Mouse (Mus musculus) stomach, embryonic 14.5 days (tissue): ENCODE results near the gene Wdsub1. TPM values are rescaled to one million over a fixed set of nuclear protein-coding genes. Genes with fewer than 3 reads are reported as not detected.

Experiments used
- ATAC-seq: fragments of 200-750 bp; cut with Nextera tagmentation; 2 replicates; pipeline ENCODE4 v1.8.0; 2017; ENCODE audit warnings: low read depth, moderate TSS enrichment; ENCODE audit not compliant: insufficient number of reproducible peaks, insufficient read depth, low FRiP score
- H3K27ac ChIP-seq: fragments of 300-500 bp; sonication (generic); 2 replicates; pipeline ENCODE4 v1.5.1; 2014; ENCODE audit warnings: mild to moderate bottlenecking, low read length, moderate library complexity, mixed read lengths
- H3K27me3 ChIP-seq: fragments of 300-500 bp; sonication (generic); 2 replicates; pipeline ENCODE4 v1.6.1; 2014; ENCODE audit warnings: low read length, control low read depth, mixed read lengths; ENCODE audit not compliant: control insufficient read depth, insufficient read depth
- H3K36me3 ChIP-seq: fragments of 300-500 bp; sonication (generic); 2 replicates; pipeline ENCODE4 v1.6.1; 2014; ENCODE audit warnings: mild to moderate bottlenecking, control low read depth, low read length, moderate library complexity, mixed read lengths; ENCODE audit not compliant: control insufficient read depth, insufficient read depth
- H3K4me1 ChIP-seq: fragments of 300-500 bp; sonication (generic); 2 replicates; pipeline ENCODE4 v1.6.1; 2014; ENCODE audit warnings: low read length, control low read depth, mixed read lengths; ENCODE audit not compliant: control insufficient read depth, insufficient read depth
- H3K4me2 ChIP-seq: fragments of 300-500 bp; sonication (generic); replicated peaks from 2 replicates; pipeline ENCODE4 v1.6.1; 2014; ENCODE audit warnings: low read depth, low read length, control low read depth
- H3K4me3 ChIP-seq: fragments of 300-500 bp; sonication (generic); 2 replicates; pipeline ENCODE4 v1.5.1; 2014; ENCODE audit warnings: low read depth, low read length, control low read depth
- H3K9ac ChIP-seq: fragments of 300-500 bp; sonication (generic); replicated peaks from 2 replicates; pipeline ENCODE4 v1.6.1; 2014; ENCODE audit warnings: low read depth, mild to moderate bottlenecking, control low read depth, low read length, moderate library complexity, mixed read lengths
- H3K9me3 ChIP-seq: fragments of 300-500 bp; sonication (generic); 2 replicates; pipeline ENCODE4 v1.6.1; 2016; ENCODE audit warnings: low read depth, low read length, control low read depth; ENCODE audit not compliant: control insufficient read depth
- WGBS: fragments of 180-500 bp; shearing (Covaris S2); extraction: QIAGEN DNeasy Blood & Tissue Kit; methylation state at CpG from one replicate; pipeline ENCODE4 v1.1.7; 2014; 5-methylcytosine and 5-hydroxymethylcytosine counted together
- polyA plus RNA-seq: library from polyadenylated mRNA; unstranded; fragments of >200 nt; fragmentation: Nextera tagmentation; extraction: Ambion mirVana; gene quantifications from 2 replicates; pipeline ENCODE4 v1.2.1, GENCODE M21; 2014

Wdsub1 gene
- 35.9 and 40.2 TPM in 2 replicates for polyA plus RNA-seq

DNA sequence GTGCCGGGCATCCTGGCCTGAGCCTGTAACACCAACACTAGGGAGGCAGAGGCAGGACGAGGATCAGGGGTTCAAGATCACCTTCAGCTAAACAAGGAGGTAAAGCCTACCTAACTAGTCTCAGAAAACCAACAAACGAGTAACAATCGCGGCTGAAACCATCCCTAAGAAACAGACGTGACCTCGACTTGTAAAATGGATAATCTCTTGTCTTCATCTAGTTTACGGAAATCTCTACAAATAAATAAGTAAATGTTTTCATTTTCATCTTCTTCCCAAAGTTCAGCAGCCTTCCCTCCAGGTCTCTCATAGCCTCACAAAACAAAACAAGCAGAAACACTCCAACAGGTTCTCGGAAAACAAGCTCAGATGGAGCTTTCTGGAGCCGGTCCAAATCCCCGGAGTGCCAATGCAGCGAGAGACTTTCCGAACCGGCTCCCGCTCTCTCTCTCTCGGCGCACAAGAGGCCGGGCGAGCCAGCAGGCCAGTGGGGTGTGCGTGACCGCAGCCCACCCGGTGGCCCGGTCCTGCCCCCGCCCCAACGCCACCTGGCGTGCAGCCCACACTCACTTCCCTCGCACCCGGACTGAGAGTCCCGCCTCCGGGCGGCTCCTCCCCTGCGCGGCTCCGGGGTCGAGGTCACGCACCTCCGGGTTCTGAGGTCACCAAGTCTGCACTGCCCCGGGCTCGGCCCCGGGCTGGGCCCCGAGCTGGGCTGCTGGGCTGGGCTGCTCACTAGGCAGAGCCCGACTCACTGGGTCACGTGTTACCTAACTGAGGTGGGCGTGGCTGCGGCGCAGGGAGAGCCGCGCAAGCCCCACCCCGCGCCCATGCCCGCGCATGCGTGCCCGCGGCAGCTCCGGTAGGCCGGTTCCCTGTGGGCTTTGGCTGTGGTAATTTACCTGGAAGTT, at the start of gene Wdsub1:
Gene Wdsub1 (minus strand): TSS at position 761 of the 911 bp plus-strand sequence.
- H3K4me1 ChIP-seq, result peaks cover 3% of the 10 kb centered on the region; the same call in 1 of the 2 replicates
- H3K27ac ChIP-seq, result peak within 1 kb of the TSS; percentile 48; the same call in 1 of the 2 replicates
- 4% methylated on average over 56 of the region's 57 CpGs for WGBS
- no peaks in the 10 kb centered on the region for H3K36me3 ChIP-seq
- peak within 1 kb of the TSS; percentile 54 for H3K4me2 ChIP-seq
- peak; percentile 99 for ATAC-seq
- no peaks in the 10 kb centered on the region for H3K9me3 ChIP-seq
- peak within 1 kb of the TSS; percentile 73 for H3K9ac ChIP-seq
- H3K4me3 ChIP-seq, result peak within 1 kb of the TSS; percentile 90
- H3K27me3 ChIP-seq, result no peaks in the 10 kb centered on the region

DNA sequence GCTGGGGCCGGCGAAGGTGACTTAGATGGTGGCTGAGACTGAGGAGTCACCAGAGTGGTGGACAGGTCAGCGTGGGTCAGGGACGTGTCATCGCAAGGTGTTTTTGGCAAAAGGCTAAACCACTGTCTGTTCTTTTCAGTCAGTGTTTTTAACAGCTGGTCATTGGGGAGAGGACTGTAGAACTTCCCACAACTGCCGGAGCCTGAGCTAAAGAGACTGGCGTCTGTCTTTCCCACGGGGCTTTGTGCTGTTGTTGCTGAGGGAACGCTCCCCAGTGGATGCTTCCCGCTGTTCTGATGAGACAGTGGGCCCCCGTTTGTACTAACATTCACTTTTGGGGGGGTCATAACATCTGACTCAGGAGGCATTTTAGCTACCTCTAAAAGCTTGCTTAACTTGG, 31.2 kb upstream of the Wdsub1 start:
- no peaks in the 10 kb centered on the region for H3K27me3 ChIP-seq
- no peak overlapping the region for H3K4me2 ChIP-seq
- no peaks in the 10 kb centered on the region for H3K4me1 ChIP-seq
- peaks cover 56% of the 10 kb centered on the region for H3K36me3 ChIP-seq
- H3K9me3 ChIP-seq, result no peaks in the 10 kb centered on the region
- H3K9ac ChIP-seq, result no peak overlapping the region
- no peak overlapping the region for H3K27ac ChIP-seq
- no peak overlapping the region for H3K4me3 ChIP-seq
- ATAC-seq, result no peak
- WGBS, result 92% methylated on average over 11 of the region's 11 CpGs

- no peak overlapping the region for H3K4me2 ChIP-seq
- no peak overlapping the region for H3K27ac ChIP-seq
- H3K9me3 ChIP-seq, result no peaks in the 10 kb centered on the region
- no peak for ATAC-seq
- H3K36me3 ChIP-seq, result peaks cover 35% of the 10 kb centered on the region
- no peaks in the 10 kb centered on the region for H3K4me1 ChIP-seq
- WGBS, result 90% methylated on average over 9 of the region's 9 CpGs
- no peak overlapping the region for H3K9ac ChIP-seq
- no peaks in the 10 kb centered on the region for H3K27me3 ChIP-seq
- H3K4me3 ChIP-seq, result no peak overlapping the region
Observed at GRCm38 (mm10) chr2:59908048-59908447, 25.7 kb upstream of the Wdsub1 start.

GRCm38 (mm10) chr2:59904007-59904406, 21.6 kb upstream of the Wdsub1 start:
- no peak for ATAC-seq
- Histone ChIP-seq H3K36me3 (peaks cover 32% of the 10 kb centered on the region), H3K4me3 (no peak overlapping the region), H3K9ac (no peak overlapping the region), H3K27me3 (no peaks in the 10 kb centered on the region), H3K9me3 (no peaks in the 10 kb centered on the region), H3K4me1 (no peaks in the 10 kb centered on the region), H3K27ac (no peak overlapping the region), H3K4me2 (no peak overlapping the region)
- 87% methylated on average over 7 of the region's 7 CpGs for WGBS

DNA sequence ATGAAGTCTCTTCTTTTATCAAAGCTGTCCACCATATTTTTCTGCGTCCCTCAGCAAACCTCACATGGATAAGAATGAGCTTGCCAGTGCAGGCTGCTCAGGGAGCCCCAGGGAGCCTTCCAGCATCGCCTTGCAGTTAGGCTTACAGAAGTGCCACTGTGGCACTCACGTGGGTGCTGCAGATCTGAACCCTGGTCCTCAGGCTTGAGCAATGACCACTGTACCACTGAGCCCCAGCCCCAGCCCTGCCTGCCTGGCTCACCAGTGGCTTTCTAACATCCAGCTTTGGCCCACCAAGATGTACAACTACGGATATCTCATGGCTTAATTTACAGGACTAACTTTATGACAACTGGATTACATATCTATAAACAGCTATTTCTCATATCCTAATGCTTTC, 16.3 kb upstream of the Wdsub1 start:
- Histone ChIP-seq H3K27ac (no peak overlapping the region), H3K9me3 (no peaks in the 10 kb centered on the region), H3K9ac (no peak overlapping the region), H3K4me1 (peaks cover 3% of the 10 kb centered on the region; the same call in 1 of the 2 replicates), H3K4me3 (no peak overlapping the region), H3K4me2 (no peak overlapping the region), H3K36me3 (peaks cover 27% of the 10 kb centered on the region), H3K27me3 (no peaks in the 10 kb centered on the region)
- WGBS, result 78% methylated on average over 4 of the region's 4 CpGs
- ATAC-seq, result no peak

GRCm38 (mm10) chr2:59898105-59898504, 15.7 kb upstream of the Wdsub1 start:
- WGBS, result 83% methylated on average over 6 of the region's 7 CpGs
- H3K4me1 ChIP-seq, result peaks cover 3% of the 10 kb centered on the region; the same call in 1 of the 2 replicates
- H3K4me2 ChIP-seq, result no peak overlapping the region
- H3K9me3 ChIP-seq, result no peaks in the 10 kb centered on the region
- H3K9ac ChIP-seq, result no peak overlapping the region
- no peak overlapping the region for H3K27ac ChIP-seq
- no peaks in the 10 kb centered on the region for H3K27me3 ChIP-seq
- ATAC-seq, result no peak
- no peak overlapping the region for H3K4me3 ChIP-seq
- peaks cover 23% of the 10 kb centered on the region for H3K36me3 ChIP-seq

GRCm38 (mm10) chr2:59896837-59897236, 14.4 kb upstream of the Wdsub1 start:
- WGBS, result 41% methylated on average over 8 of the region's 8 CpGs

DNA sequence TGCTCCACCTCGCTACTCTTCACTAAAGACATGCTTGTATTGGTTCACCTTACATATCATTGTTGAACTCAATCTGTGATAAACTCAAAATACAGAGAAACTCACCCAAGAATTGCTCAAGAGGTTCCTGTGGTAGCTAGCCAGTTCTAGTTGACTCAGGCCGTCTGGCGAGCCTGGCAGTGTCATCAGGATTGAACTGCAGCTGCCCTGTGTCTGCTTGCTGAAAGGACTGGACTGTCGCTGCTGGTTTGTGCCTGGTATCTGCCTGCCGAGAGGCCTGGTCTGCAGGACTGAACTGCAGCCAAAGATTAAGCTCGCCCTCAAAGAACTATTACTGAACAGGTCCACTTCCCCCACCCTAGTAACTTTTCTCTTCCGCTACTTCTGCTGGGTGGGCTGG, 14.0 kb upstream of the Wdsub1 start:
- H3K4me2 ChIP-seq, result no peak overlapping the region
- peak overlapping the region; percentile 52; the same call in 1 of the 2 replicates for H3K27ac ChIP-seq

More at GRCm38 (mm10) chr2:59896837-59897236, 14.4 kb upstream of the Wdsub1 start:
- no peaks in the 10 kb centered on the region for H3K27me3 ChIP-seq
- H3K4me1 ChIP-seq, result peaks cover 3% of the 10 kb centered on the region; the same call in 1 of the 2 replicates
- H3K9me3 ChIP-seq, result no peaks in the 10 kb centered on the region
- H3K27ac ChIP-seq, result peak overlapping the region; percentile 52; the same call in 1 of the 2 replicates
- no peak overlapping the region for H3K4me2 ChIP-seq
- H3K36me3 ChIP-seq, result peaks cover 21% of the 10 kb centered on the region
- no peak overlapping the region for H3K4me3 ChIP-seq
- H3K9ac ChIP-seq, result no peak overlapping the region
- peak; percentile 88 for ATAC-seq

More for the DNA sequence above, 14.0 kb upstream of the Wdsub1 start:
- Histone ChIP-seq H3K4me3 (no peak overlapping the region), H3K27me3 (no peaks in the 10 kb centered on the region), H3K36me3 (peaks cover 16% of the 10 kb centered on the region), H3K4me1 (peaks cover 3% of the 10 kb centered on the region; the same call in 1 of the 2 replicates), H3K9ac (no peak overlapping the region), H3K9me3 (no peaks in the 10 kb centered on the region)
- 46% methylated on average over 7 of the region's 7 CpGs for WGBS
- no peak for ATAC-seq
